Mouse (Mus musculus) erythroblast, embryonic 14.5 days (primary cell): ENCODE measurements around the gene Wipf1.

Source experiments
- GATA1 ChIP-seq: IDR thresholded peaks from 2 replicates; pipeline ENCODE4 v1.6.1; 2012; ENCODE audit warnings: low read length, inconsistent platforms, mixed read lengths
- TAL1 ChIP-seq: IDR thresholded peaks from 3 replicates; pipeline ENCODE4 v1.6.1; 2012; ENCODE audit warnings: low read length, inconsistent platforms, mixed read lengths

- TF ChIP-seq GATA1 (no peak), TAL1 (no peak)
These were observed 28.7 kb downstream of the Wipf1 start for GRCm38 (mm10) chr2:73500864-73501263.
